Mouse (Mus musculus) hematopoietic multipotent progenitor cell, adult 10-12 weeks (in vitro differentiated cells): ENCODE data around the gene Twist2. TPM values are rescaled to one million over a fixed set of nuclear protein-coding genes. Genes with fewer than 3 reads are reported as not detected.

ENCODE experiments used
- polyA plus RNA-seq: library from polyadenylated mRNA; stranded (reverse); fragments of >175 nt; gene quantifications from 2 replicates; pipeline ENCODE4 v1.2.3, GENCODE M21; 2012; ENCODE audit warnings: low replicate concordance

The Twist2 gene
- polyA plus RNA-seq, result 0.27 TPM in 1 of 2 replicates, not detected in the other

DNA sequence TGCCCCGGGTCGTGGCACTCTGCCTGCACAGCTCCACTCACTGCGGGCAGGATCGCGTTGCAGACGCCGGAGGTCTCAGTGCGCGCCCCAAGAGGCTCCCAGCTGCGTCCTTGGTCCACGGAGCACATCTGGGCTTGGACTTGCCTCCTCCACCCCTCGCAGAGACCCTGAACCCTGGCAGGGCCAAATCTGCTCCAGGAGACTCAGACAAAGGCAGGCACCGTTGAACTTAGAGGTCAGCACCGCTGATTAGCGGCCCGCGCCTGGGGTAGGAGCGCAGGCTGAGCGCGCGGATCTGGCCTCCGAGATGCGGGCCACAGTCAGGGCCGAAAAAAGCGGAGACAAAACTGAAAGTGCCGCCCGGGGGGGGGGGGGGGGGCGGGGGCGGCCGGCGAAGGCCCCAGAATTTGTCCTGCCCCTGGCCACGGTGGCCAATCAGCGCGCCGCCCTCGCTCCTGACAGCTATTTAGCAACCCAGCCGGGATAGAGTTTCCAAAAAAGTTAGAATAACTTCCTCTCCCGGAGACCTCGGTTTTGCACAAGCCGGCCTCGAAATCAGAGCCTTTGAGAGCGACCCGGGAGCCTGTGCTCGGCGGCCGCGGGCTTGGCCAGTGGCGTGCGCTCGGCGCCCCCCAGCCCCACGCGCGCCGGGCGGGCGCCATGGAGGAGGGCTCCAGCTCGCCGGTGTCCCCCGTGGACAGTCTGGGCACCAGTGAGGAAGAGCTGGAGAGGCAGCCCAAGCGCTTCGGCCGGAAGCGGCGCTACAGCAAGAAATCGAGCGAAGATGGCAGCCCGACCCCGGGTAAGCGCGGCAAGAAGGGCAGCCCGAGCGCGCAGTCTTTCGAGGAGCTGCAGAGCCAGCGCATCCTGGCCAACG is at the start of gene Twist2:
Twist2 (plus strand) TSS at position 495 of the 877 bp plus-strand sequence.

